Mouse (Mus musculus) bone marrow macrophage, adult 2 months (primary cell): ENCODE data around the gene Ell2.

Experiments used
- CTCF ChIP-seq: IDR thresholded peaks from 2 replicates; pipeline ENCODE4 v1.5.1; 2012; ENCODE audit warnings: low read depth, mild to moderate bottlenecking, low read length, moderate library complexity
- POLR2A ChIP-seq: IDR thresholded peaks from 2 replicates; pipeline ENCODE4 v1.6.1; 2012; ENCODE audit warnings: mild to moderate bottlenecking, low read depth, low read length, borderline replicate concordance

DNA sequence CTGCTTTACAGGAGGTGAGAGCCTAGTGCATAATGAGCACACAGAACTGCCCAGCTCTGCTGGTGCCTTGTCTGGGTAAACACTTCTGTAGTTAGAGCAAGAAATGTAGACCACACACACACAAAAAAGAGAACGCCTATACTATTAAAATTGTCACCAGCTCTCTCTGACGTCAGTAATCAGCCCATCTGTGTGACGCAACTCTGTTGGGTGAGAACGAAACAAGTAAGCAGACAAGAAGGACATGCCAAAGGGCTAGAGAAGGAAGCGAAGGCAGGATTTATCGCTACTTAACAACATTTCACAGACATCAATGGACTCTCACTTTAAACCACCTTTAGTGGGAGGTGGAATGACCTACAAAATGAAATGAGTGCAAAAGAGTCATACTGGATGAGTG is 71.6 kb downstream of the Ell2 start:
- TF ChIP-seq CTCF, result no peak
- no peak for TF ChIP-seq POLR2A
